Mouse (Mus musculus) megakaryocyte, adult 5-6 weeks (primary cell): ENCODE measurements around the gene Sppl2c. TPM values are rescaled to one million over a fixed set of nuclear protein-coding genes. Genes with fewer than 3 reads are reported as not detected.

ENCODE experiments used
- ATAC-seq: 2 replicates; pipeline ENCODE4 v1.8.0; 2016; ENCODE audit warnings: mild to moderate bottlenecking, inconsistent platforms; ENCODE audit not compliant: poor library complexity, severe bottlenecking
- total RNA-seq, 2 experiments: library from RNA; stranded (forward) in 1 of 2; stranded (reverse) in 1 of 2; fragments of 153-499, 151-499 nt in 1 of 2; fragments of 221-1000, 200-1000 nt in 1 of 2; gene quantifications; 2 replicates each; pipeline versions ENCODE4 v1.2.3 to v1.2.4; 2015 to 2017

Gene Sppl2c
- total RNA-seq (2015) (not detected in 2 replicates), total RNA-seq (2017) (not detected in 2 replicates)

DNA sequence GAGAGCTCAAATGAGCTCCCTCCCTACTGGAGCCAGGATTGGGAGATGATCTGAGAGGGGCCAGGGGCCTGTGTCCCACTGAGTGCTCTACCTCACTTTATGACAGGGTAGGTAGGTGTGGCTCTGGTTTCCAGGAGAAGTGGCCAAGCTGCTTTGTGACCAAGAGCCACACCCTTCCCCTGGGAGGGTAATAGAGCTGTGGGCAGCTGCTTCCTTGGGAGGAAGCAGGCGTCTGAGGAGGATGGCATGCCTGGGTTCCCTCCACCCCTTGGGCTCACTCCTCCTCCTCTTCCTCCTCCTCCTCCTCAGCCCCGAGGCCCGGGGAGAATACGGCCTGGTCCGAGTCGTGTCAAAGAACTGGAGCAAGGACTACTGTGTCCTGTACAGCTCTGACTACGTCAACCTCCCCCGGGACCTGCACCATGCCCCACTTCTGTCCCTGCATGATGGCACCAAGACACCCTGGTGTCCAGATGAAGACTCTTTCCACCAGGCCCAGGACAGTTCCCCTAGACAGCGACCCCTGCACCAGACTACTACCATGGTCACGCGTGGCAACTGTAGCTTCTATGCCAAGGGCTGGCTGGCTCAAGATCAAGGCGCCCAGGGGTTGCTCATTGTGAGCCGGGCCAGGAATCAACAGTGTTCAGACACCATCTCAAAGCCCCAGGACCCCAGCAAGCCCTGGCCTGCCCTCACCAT, at the start of gene Sppl2c:
Gene Sppl2c, plus strand, starts transcription at position 193 of the 702 bp plus-strand sequence.
- ATAC-seq: peak; percentile 88

DNA sequence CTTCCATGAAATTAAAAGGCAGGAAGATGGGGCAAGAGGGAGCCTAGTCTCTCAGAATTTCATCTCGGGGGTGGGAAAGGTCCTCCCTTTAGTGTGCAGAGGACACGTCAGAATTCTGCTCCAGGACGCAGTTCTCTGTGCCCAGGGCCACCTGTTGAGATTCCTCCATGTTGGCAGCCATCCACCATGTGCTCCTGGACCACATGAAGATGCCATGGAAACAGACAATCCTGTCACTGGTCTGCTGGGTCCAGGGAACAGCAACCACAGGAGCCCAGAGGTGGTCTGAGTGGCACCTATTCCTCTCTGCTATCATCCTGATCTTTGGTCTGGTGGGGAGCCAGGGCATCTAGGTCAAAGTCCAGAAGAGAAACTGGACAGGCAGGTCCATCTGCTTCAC, 47.2 kb upstream of the Sppl2c start:
- ATAC-seq: no peak

DNA sequence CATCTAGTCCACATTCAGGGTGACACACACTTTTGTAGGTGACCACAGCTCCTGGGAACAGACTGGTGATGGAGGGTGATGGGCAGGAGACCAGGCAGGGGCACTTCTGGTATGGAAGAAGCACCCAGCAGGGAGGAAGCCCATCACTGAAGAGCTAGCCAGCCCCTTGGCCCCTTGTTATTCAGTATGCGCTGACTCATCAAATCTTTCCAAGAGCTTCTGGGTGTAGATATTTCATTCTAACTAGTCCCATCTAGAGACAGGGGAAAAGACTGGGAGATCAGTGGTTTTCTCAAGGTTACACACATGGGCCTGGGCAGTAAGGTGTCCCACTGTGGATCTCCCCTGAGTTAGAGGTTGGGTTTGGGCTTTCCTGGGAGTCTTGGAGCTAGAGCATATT, 41.2 kb upstream of the Sppl2c start:
- ATAC-seq: no peak

DNA sequence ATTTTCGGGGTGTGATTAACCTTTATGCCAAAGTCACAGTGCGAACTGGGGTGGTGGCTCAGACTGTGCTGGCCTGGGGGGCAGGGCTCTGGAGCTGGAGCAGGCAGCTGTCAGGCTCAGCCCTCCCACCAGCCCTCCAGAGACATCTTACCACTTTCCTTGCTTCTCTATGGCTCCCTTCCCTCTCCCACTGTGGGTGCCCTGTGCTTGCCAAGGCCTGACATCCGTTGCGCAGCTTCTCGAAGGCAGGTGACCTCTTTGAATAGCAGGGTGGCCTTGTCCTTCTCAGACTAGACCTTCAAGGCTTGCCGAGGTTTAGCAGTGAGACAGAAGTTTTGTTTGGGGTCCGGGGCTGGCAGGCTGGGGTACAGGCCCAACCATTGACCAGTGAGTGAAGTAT, 37.3 kb upstream of the Sppl2c start:
- ATAC-seq: no peak

DNA sequence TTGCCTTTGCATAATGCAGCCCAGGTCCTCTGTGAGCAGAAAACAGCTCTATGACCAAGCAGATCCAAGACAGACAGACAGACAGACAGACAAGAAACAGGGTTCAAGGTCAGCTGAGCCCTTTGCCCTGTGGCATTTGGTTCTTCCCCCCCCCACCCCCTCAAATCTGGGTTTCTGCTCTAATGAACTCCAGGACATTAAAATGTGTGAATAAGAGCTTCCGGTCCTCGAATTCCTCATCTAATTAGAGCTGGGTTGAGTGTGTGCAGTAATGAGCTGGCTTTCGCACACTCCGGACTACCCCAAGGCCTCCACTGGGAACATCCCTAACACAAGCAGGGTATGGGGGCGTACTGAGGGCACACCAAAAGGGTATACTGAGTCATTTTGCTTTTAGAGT, 35.2 kb upstream of the Sppl2c start:
- no peak for ATAC-seq

DNA sequence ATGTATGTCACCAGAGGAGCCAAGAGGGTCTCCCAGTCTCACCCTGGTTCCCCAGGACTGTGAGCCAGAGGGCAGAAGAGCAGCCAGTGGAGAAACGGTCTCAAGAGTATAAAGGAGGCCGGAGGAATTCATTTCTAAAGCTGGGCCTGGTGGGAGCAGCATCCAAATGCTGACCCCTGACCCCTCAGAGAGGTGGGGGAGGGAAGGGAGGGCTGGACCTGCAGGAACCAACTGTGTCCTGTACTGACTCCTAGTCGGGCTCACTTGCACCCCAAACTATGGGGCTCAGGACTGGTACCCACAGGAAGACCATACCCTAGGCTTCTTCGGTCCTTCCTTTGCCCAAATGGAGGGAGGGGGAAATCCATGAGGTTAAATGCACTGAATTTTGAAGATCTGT, 31.8 kb upstream of the Sppl2c start:
- ATAC-seq: no peak

DNA sequence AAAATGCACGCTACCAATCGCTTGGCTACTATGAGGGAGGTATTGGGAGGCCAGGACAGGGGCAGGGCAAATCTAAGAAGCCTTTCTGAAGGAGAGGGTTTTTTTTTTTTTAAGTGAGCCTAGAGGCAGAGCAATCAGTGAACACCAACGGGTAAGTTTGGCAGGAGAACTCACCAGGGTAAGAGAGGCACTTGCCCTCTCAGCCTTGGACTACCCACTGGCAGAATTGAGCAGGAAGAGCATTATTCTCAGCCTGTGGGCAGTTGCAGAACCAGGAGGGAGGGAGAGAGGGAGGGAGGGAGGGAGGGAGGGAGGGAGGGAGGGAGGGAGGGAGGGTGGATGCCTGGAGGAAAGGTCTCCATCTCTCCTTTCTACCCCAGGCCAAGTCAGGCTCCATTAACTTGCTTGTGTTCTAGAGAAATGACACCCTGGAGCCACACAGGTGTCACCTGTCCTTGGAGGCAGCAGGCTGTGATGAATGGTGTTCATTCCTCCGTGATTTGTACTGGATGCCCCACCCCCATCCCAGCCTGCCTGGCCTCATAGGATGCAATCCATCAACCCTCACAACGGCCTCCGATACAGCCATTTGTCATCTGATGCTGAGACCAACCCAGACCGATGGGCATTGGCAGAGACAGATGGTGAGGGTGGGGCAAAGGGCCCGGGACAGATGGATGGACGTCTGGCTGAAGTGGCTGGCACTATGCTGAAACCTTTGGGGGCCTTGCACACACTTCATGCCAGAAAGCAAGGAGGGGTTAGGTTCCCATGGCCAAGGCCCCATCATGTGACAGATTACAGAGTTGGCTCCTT, 31.1 kb upstream of the Sppl2c start:
- no peak for ATAC-seq

DNA sequence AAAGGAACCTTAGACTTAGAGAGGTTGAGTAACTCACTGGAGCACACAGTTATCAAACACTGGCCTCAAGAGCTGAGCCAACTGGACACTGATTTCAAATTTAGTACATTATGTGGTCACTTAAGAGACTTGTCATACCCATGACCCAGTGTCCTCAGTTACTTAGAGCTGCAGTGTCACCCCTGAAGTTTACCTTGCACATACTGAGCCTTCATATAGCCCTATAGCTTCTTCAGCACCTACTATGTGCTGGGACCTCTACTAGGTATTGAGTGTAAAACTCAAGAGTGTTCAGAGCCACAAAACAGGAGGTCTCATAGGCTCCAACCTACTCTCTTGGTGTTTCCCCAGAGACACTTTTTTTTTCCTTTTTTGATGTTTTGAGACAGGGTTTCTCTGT, 30.2 kb upstream of the Sppl2c start:
- ATAC-seq: no peak

DNA sequence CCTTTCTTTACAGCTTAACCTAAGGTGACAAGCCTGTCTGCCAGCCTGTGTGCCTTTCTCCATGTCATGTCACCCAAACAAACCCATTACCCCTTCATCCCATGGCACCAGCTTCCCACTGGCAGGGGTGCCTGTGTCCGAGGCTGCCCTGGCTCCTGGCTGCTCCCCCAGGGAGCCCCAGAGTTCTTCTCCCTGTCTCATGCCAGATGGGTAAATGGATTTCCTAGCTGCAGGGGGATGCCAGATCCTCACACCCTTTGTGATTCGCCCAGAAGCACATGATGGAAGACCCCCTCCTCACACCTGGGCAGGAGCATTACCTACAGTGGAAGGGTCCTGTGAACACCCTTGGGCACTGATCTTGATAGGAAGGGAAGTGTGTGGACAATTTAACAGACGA, 29.7 kb upstream of the Sppl2c start:
- no peak for ATAC-seq

DNA sequence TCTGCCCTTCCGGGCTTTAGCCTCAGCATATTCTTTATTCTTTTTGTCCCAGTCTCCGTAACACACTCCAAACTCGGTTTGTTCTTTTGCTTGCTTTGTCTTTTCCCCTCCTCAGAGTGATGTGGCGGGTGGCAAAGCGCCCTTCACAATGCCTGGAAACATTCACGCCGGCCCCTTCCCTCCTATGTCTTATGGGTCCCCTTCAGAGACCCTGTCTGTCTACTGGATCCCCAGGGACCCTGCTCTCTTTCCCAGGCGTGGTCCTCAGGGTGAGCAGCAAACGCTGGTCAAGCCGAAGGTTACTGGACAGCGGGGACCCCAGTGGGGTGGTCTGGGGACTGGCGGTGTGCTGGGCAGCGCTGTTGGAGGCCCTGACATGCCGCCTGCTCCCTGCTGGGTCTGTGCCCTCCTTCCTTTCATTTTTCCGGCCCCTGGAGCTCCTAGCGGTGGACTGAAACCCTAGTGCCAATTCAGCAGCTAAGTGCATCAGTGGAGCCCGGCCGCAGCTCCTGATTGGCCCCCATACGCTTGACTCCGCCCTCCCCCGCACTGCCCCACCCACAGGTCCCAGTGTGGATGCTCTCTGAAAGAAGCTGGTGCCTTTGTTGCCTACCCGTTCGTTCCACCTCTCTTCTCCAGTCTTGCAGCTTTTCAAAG, 28.4 kb upstream of the Sppl2c start:
- no peak for ATAC-seq

DNA sequence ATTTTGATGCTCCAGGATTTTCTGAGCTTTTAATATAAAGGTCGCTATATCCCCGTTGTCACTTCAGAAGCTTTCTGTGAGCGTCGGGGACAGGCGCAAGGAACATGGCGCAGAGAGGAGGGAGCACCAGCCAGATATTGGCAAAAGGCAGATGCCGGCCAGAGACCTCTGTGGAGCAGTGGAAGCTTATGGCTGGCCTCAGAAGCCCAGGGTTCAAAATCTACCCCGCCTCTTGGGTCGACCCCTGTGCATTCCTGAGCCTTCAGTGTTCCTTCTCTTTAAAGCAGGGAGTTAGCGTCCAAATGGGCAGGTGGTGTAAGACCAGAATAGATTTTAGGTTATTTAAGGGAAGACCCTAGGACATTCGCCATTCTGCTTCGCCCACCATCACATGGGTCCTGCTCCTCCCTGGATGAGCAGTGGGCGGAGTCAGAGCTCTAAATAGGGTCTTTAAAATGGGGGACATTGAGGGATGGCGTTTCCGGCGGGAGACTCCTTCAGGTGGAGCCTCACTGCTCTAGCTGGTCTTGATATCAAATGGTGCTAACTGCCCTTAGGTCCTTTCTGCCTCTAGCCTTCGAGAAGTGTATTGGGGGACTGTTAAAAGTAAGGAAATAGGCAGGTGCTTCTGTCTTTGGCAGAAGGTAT, 27.7 kb upstream of the Sppl2c start:
- ATAC-seq: no peak

DNA sequence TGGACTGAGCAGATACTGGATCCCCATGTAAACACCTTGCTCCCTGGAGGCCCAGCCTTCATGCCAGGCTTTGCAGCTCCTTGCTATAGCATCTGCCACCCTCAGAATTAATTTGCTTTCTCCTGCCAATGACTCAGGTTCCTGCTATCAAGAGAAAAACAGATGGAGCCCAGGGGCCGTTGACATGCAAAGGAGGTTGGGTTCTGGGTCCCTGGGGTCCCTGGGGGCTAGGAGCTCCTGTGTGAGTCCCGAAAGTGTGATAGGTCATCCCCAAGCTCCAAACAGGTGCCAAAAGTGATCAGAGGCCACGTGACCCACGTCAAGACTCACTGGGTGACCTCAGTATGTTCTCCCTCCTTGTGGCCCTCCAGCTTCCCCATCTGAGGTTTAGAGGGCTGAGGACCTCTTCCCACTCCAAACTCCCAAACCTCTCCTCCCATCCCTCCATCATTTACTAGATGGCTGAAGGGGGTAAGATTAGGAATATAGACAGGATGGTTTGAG, 26.3 kb upstream of the Sppl2c start:
- no peak for ATAC-seq

DNA sequence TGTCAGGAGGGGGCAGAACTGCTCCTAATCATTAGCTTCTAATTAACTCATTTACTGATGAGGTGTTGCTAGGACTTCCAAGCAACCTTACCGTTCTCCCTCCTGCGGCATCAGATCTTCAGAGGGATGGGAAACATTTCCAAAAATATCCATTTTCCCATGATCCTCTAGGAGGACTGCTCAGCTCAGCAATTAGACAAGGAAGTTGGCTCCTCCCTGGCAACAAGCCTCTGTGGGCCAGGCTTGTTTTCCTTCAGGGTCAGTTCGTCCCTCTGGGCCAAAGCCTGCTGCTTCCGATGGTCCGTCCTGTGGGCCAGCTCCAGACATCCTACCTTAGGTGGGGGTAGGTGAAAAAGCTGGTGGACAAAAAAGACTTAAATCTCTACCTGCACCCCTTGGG, 25.0 kb upstream of the Sppl2c start:
- no peak for ATAC-seq

DNA sequence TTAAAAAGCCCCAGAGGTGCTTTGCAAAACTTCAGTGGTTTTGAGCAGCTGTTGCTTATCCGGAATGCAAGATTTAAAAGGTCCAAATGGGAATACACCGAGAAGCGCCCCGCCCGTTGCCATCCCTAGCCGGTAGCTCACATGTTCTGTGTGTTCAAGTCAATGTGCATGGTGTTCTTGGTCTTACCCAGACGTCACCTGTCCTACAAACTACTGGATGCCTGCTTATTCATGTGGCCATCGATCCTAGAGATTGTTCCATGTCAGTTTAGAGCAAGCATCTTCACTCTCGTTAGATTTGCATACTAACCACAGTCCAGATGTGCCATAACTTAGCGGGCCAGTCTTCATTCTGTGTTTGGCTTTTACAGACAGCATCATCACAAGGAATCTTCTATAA, 21.9 kb upstream of the Sppl2c start:
- no peak for ATAC-seq

DNA sequence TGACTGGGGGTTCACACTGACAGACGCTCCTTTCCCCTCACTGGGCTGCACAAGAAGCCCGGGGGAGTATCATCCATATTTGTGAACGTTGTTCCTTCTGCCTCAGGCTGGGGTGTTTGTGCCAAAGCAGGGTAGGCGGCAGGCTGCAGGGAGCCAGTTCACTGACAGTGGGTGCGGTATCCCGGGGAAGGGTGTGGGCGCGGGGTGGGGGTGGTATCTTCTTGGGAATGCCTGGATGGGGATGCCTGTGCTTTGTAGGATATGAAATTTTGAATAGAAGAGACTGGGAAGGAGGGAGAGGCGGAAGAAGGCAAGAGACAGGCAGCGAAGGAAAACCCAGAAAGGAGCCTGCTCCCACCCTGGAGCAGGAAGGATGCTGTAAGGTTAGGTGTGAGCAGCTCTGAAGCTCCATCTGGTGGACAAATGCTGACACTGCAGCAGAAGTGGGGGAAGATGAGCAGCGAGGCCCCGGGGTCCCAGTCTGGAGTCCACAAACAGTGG, 14.8 kb upstream of the Sppl2c start:
- ATAC-seq: peak; percentile 86

DNA sequence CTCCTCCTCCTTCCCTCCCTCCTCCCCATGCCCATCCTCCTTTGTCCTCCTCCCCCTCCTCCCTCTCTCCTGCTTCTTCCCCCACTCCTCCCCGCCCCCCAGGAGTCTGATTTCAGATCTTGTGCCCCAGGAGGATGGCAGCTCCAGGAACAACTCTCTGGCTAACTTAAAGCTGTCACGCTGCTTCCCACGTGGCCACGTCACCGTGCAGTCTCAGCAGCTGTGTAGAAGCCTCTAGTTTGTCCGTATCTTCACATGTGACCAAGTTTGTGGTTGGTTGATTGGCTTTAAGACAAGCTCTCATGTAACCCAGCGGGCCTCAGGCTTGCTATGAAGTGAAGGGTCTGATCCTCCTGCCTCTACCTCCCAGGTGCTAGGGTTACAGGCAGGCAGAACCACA, 7.2 kb upstream of the Sppl2c start:
- no peak for ATAC-seq

DNA sequence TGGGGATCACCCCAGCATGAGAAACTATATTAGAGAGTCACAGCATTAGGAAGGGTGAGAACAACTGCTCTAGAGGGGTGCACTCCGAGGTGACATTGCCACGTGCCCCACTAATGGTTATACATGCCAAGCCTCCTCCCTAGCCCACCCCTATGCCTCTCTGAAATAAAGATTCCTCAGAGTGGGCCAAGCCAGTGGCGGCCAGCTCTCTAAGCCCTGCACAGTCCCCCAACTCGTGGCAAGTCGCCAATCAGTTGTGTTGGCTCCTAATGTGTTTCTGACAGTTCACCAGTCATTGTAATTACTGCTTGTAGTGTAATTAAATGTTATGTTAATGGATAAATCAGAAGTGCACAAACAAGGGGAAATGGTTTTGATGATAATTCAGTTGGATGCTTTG, 6.3 kb upstream of the Sppl2c start:
- no peak for ATAC-seq

DNA sequence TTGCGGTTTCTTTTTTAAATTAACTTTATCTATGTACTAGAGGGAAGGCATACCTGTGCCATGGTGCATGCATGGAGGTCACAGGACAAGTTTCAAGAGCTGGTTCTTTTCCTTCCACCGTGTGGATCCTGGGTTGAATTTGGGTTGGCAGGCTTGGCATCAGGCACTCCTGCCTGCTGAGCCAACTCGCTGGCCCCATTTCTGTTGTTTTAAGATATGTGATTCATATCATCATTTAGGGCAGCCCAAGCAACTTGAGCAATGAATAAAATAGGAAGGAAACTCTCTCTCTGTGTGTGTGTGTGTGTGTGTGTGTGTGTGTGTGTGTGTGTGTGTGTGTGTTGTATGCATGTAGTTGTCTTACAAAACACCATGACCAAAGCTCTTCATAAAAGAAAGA, 4.0 kb upstream of the Sppl2c start:
- ATAC-seq: no peak

DNA sequence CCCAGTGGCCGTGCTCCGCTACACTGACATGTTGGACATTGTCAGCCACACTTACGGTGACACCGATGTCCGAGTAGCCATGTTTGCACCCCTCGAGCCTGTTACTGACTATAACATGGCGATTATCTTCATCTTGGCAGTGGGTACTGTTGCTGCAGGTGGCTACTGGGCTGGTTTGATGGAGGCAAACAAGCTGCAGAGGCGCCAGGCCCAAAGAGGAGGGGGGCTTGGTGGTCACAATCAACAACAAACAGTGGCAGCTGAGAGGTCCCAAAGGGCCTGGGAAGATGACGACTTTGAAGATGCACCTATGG, 667 bp downstream of the Sppl2c start:
- ATAC-seq: no peak

DNA sequence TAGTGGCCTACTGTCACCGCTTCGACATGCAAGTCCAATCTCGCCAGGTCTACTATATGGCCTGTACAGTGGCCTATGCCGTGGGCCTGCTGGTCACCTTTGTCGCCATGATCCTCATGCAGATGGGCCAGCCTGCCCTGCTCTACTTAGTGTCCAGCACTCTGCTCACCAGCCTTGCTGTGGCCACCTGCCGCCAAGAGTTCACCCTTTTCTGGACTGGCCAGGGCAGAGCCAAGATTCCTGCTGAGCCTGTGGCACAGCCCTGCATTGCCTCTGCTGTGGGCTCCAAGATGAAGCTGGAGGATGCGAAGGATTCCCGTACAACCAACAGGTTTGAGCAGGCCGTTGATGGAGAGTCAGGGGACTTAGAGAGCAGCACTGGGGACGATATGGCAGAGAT, 1.6 kb downstream of the Sppl2c start:
- no peak for ATAC-seq

DNA sequence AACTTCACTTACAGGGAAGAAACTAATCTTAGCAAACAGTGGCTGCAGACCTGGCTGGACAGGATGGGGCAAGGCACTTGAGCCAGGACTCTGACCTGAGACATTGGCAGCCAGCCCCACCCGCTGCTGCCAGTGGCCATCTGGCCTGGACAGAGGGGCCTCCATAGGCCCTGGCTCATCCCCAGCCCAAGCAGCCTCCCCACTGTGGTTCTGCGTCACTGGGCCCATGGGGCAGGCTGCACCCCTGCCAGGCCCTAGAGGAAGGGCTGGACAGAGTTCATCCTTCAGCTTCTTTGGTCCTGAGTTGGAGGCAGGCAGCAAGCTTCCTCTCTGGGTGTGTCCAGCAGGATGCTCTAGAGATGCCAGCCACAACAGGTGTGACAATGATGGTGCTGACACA, 3.9 kb downstream of the Sppl2c start:
- no peak for ATAC-seq
